Mouse (Mus musculus): Measurements from ENCODE around the gene Kcnq1.

The Kcnq1 gene

GRCm38 (mm10) chr7:143186378-143186777, 80.2 kb downstream of the Kcnq1 start:
- DNase-seq (ENCODE audit: low spot score), result no peak

- no peak for DNase-seq (ENCODE audit: low spot score)
These were observed 81.0 kb downstream of the Kcnq1 start for GRCm38 (mm10) chr7:143187181-143187580.

GRCm38 (mm10) chr7:143188589-143188988, 82.4 kb downstream of the Kcnq1 start:
- DNase-seq (ENCODE audit: low spot score), result no peak

GRCm38 (mm10) chr7:143189965-143190722, 84.0 kb downstream of the Kcnq1 start:
- no peak for DNase-seq (ENCODE audit: low spot score)

GRCm38 (mm10) chr7:143190911-143191310, 84.7 kb downstream of the Kcnq1 start:
- no peak for DNase-seq (ENCODE audit: low spot score)

- no peak for DNase-seq (ENCODE audit: low spot score)
These were observed 86.2 kb downstream of the Kcnq1 start for GRCm38 (mm10) chr7:143192392-143192791.

- no peak for DNase-seq (ENCODE audit: low spot score)
These were observed 87.9 kb downstream of the Kcnq1 start for GRCm38 (mm10) chr7:143194064-143194463.

- DNase-seq (ENCODE audit: low spot score), result no peak
These were observed 91.8 kb downstream of the Kcnq1 start for GRCm38 (mm10) chr7:143197951-143198440.

- no peak for DNase-seq (ENCODE audit: low spot score)
These were observed 92.3 kb downstream of the Kcnq1 start for GRCm38 (mm10) chr7:143198443-143198842.

GRCm38 (mm10) chr7:143201255-143201654, 95.1 kb downstream of the Kcnq1 start:
- no peak for DNase-seq (ENCODE audit: low spot score)

GRCm38 (mm10) chr7:143203897-143204296, 97.7 kb downstream of the Kcnq1 start:
- no peak for DNase-seq (ENCODE audit: low spot score)

- DNase-seq (ENCODE audit: low spot score), result no peak
These were observed 100.9 kb downstream of the Kcnq1 start for GRCm38 (mm10) chr7:143207044-143207443.

- no peak for DNase-seq (ENCODE audit: low spot score)
These were observed 104.6 kb downstream of the Kcnq1 start for GRCm38 (mm10) chr7:143210796-143211195.

- DNase-seq (ENCODE audit: low spot score), result no peak
These were observed 145.0 kb downstream of the Kcnq1 start for GRCm38 (mm10) chr7:143251206-143251605.

- no peak for DNase-seq (ENCODE audit: low spot score)
These were observed 147.1 kb downstream of the Kcnq1 start for GRCm38 (mm10) chr7:143253126-143253871.

- no peak for DNase-seq (ENCODE audit: low spot score)
These were observed 148.7 kb downstream of the Kcnq1 start for GRCm38 (mm10) chr7:143254901-143255300.

GRCm38 (mm10) chr7:143261246-143261645, 155.1 kb downstream of the Kcnq1 start:
- no peak for DNase-seq (ENCODE audit: low spot score)

GRCm38 (mm10) chr7:143263557-143263956, 157.4 kb downstream of the Kcnq1 start:
- no peak for DNase-seq (ENCODE audit: low spot score)

GRCm38 (mm10) chr7:143263966-143264365, 157.8 kb downstream of the Kcnq1 start:
- no peak for DNase-seq (ENCODE audit: low spot score)

- no peak for DNase-seq (ENCODE audit: low spot score)
These were observed 159.2 kb downstream of the Kcnq1 start for GRCm38 (mm10) chr7:143265386-143265785.

GRCm38 (mm10) chr7:143265829-143266438, 159.8 kb downstream of the Kcnq1 start:
- DNase-seq (ENCODE audit: low spot score), result no peak

- no peak for DNase-seq (ENCODE audit: low spot score)
These were observed 167.6 kb downstream of the Kcnq1 start for GRCm38 (mm10) chr7:143273747-143274146.

- no peak for DNase-seq (ENCODE audit: low spot score)
These were observed 168.9 kb downstream of the Kcnq1 start for GRCm38 (mm10) chr7:143275030-143275429.

Measured in spleen, adult 12 weeks (tissue).